Mouse (Mus musculus) stomach, embryonic 14.5 days (tissue): ENCODE data around the gene Bbs12. TPM values are rescaled to one million over a fixed set of nuclear protein-coding genes. Genes with fewer than 3 reads are reported as not detected.

Experiments
- polyA plus RNA-seq: library from polyadenylated mRNA; unstranded; fragments of >200 nt; fragmentation: Nextera tagmentation; extraction: Ambion mirVana; gene quantifications from 2 replicates; pipeline ENCODE4 v1.2.1, GENCODE M21; 2014

Gene Bbs12
- polyA plus RNA-seq, 1 experiment from 2014 or later = 9.2 TPM

Other genes starting within 250 kb of the Bbs12 start
- gene Adad1, start 249.0 kb upstream of the Bbs12 start, polyA plus RNA-seq = 0.23 and 1.1 TPM in 2 replicates
- 0.38 and 0.52 TPM in 2 replicates for gene Il2, start 186.6 kb upstream of the Bbs12 start, polyA plus RNA-seq
- gene Il21, start 79.9 kb upstream of the Bbs12 start, polyA plus RNA-seq = not detected in 2 replicates
- gene Cetn4, start 154 bp downstream of the Bbs12 start, polyA plus RNA-seq = 2.0 and 2.3 TPM in 2 replicates
- gene Fgf2, start 35.8 kb downstream of the Bbs12 start, polyA plus RNA-seq = 2.4 and 3.1 TPM in 2 replicates
- gene Spata5, start 107.3 kb downstream of the Bbs12 start, polyA plus RNA-seq = 40.8 and 42.2 TPM in 2 replicates
- 5.9 and 7.1 TPM in 2 replicates for gene Nudt6, start 107.7 kb downstream of the Bbs12 start, polyA plus RNA-seq